Mouse (Mus musculus): Measurements from ENCODE around the gene Olfr851. TPM values are rescaled to one million over a fixed set of nuclear protein-coding genes. Genes with fewer than 3 reads are reported as not detected.

Olfr851 gene
- not detected in 2 replicates for polyA plus RNA-seq (2015; fragmentation: Nextera tagmentation; extraction: Ambion mirVana)

DNA sequence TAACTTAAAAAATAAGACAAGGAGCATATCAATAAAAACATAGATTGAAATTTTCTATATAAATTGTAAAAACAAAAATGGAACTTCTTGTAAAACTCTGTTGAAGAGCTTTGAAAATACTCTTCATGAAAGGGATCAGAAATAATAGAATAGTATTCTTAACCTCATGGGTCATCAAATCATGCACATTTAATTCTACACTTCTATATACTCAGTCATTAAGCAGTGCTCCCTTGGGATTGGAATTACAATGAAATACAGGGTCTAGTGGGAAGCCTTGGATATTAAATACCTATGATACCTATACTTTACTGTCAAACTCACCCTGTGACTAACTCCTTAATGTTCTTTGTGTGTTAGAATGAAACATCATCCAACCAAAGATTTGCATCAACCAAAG is at the start of gene Olfr851:
Gene Olfr851, plus strand, starts transcription at position 301 of the 400 bp plus-strand sequence.
- Histone ChIP-seq H3K4me1 (no peaks in the 10 kb centered on the region), H3K9me3 (replicated peaks) (peaks cover 13% of the 10 kb centered on the region), H3K4me2 (no peak within 1 kb of the TSS), H3K36me3 (no peaks in the 10 kb centered on the region), H3K9ac (replicated peaks) (no peak within 1 kb of the TSS), H3K4me3 (replicated peaks) (no peak within 1 kb of the TSS), H3K27ac (replicated peaks) (no peak within 1 kb of the TSS), H3K27me3 (replicated peaks) (no peaks in the 10 kb centered on the region)
- no peak for ATAC-seq (ENCODE audit: low FRiP score)

DNA sequence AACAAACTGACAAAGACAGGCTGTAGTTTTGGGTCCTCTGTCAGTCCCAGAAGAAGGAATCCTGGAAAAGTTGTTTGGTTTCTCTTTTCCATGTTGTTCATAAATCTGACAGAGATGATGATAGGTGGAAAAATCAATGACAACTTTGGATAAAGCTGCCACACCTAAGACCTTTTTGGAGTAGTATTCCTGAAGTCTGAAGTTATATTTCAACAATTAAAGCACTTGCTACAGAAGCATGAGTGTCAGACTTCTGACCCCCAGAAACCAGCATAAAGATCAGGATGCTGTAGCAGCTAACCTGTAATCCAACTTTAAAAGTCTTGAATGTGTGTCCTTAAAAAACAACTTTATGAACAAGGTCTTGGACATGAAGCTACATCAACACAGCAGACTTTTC is 14.9 kb upstream of the Olfr851 start, which contains the start of gene Olfr850:
Gene Olfr850, minus strand, starts transcription at position 101 of the 400 bp plus-strand sequence.
- ATAC-seq (ENCODE audit: low FRiP score), result no peak
- H3K4me1 ChIP-seq, result no peaks in the 10 kb centered on the region
- H3K27me3 ChIP-seq (replicated peaks), result no peaks in the 10 kb centered on the region

GRCm38 (mm10) chr9:19540976-19541375 is 47.9 kb downstream of the Olfr851 start, which contains the start of gene Olfr853:
Olfr853 (minus strand) TSS chr9:19541076.
- Histone ChIP-seq H3K9me3 (replicated peaks) (0 out of 2 replicates have a peak, but pooled peaks cover 5% of the 10 kb centered on the region), H3K36me3 (no peaks in the 10 kb centered on the region), H3K9ac (replicated peaks) (no peak within 1 kb of the TSS), H3K4me2 (no peak within 1 kb of the TSS), H3K27ac (replicated peaks) (no peak within 1 kb of the TSS), H3K27me3 (replicated peaks) (no peaks in the 10 kb centered on the region), H3K4me1 (no peaks in the 10 kb centered on the region), H3K4me3 (replicated peaks) (no peak within 1 kb of the TSS)
- 77% methylated on average over 1 of the region's 1 CpGs for WGBS
- ATAC-seq (ENCODE audit: low FRiP score), result no peak

More for the DNA sequence above, 14.9 kb upstream of the Olfr851 start, which contains the start of gene Olfr850:
- no peaks in the 10 kb centered on the region for H3K36me3 ChIP-seq
- no peak within 1 kb of the TSS for H3K27ac ChIP-seq (replicated peaks)
- H3K4me3 ChIP-seq (replicated peaks), result no peak within 1 kb of the TSS
- H3K4me2 ChIP-seq, result no peak within 1 kb of the TSS
- H3K9me3 ChIP-seq (replicated peaks), result 0 out of 2 replicates have a peak, but pooled peaks cover 5% of the 10 kb centered on the region
- no peak within 1 kb of the TSS for H3K9ac ChIP-seq (replicated peaks)

Other genes with a start within 250 kb of the Olfr851 start
- gene Olfr843, start 241.3 kb upstream of the Olfr851 start, polyA plus RNA-seq (2015; fragmentation: Nextera tagmentation; extraction: Ambion mirVana), result not detected in 2 replicates
- not detected in 2 replicates for gene Olfr844, start 176.9 kb upstream of the Olfr851 start, polyA plus RNA-seq (2015; fragmentation: Nextera tagmentation; extraction: Ambion mirVana)
- not detected in 2 replicates for gene Olfr845, start 156.8 kb upstream of the Olfr851 start, polyA plus RNA-seq (2015; fragmentation: Nextera tagmentation; extraction: Ambion mirVana)
- gene Olfr846, start 129.3 kb upstream of the Olfr851 start, polyA plus RNA-seq (2015; fragmentation: Nextera tagmentation; extraction: Ambion mirVana), result not detected in 2 replicates
- not detected in 2 replicates for gene Olfr847, start 114.6 kb upstream of the Olfr851 start, polyA plus RNA-seq (2015; fragmentation: Nextera tagmentation; extraction: Ambion mirVana)
- not detected in 2 replicates for gene Olfr849, start 53.0 kb upstream of the Olfr851 start, polyA plus RNA-seq (2015; fragmentation: Nextera tagmentation; extraction: Ambion mirVana)
- not detected in 2 replicates for gene Olfr850, start 15.0 kb upstream of the Olfr851 start, polyA plus RNA-seq (2015; fragmentation: Nextera tagmentation; extraction: Ambion mirVana)
- gene Olfr853, start 47.8 kb downstream of the Olfr851 start, polyA plus RNA-seq (2015; fragmentation: Nextera tagmentation; extraction: Ambion mirVana), result not detected in 2 replicates
- gene Olfr854, start 74.1 kb downstream of the Olfr851 start, polyA plus RNA-seq (2015; fragmentation: Nextera tagmentation; extraction: Ambion mirVana), result not detected in 2 replicates
- not detected in 2 replicates for gene Olfr855, start 89.3 kb downstream of the Olfr851 start, polyA plus RNA-seq (2015; fragmentation: Nextera tagmentation; extraction: Ambion mirVana)
- gene Zfp317, start 128.8 kb downstream of the Olfr851 start, polyA plus RNA-seq (2015; fragmentation: Nextera tagmentation; extraction: Ambion mirVana), result 27.5 and 29.2 TPM in 2 replicates
- not detected in 2 replicates for gene Olfr857, start 216.1 kb downstream of the Olfr851 start, polyA plus RNA-seq (2015; fragmentation: Nextera tagmentation; extraction: Ambion mirVana)